Mouse (Mus musculus): ENCODE data around the gene C1ra.

- no peak for TF ChIP-seq POLR2A (IDR thresholded peaks at IDR 0.05; ENCODE audit: insufficient read length, low read depth)
- no peak for TF ChIP-seq USF1 (IDR thresholded peaks at IDR 0.05; ENCODE audit: low read depth)
- no peak for TF ChIP-seq POLR2AphosphoS2 (IDR thresholded peaks at IDR 0.05; ENCODE audit: insufficient read length, low read depth)
- no peak for TF ChIP-seq E2F4 (IDR thresholded peaks at IDR 0.05; ENCODE audit: insufficient read depth)
- no peak for TF ChIP-seq CEBPB (IDR thresholded peaks at IDR 0.05; ENCODE audit: insufficient read depth, poor library complexity, severe bottlenecking)
- no peak for TF ChIP-seq MAX (IDR thresholded peaks at IDR 0.05; ENCODE audit: low read depth)
- TF ChIP-seq TCF12 (IDR thresholded peaks at IDR 0.05; ENCODE audit: insufficient read depth, poor library complexity, severe bottlenecking): no peak
Observed at GRCm38 (mm10) chr6:124508292-124508691, 3.9 kb upstream of the C1ra start.

Measured in myocyte (in vitro differentiated cells).